Mouse (Mus musculus) heart, postnatal 0 days (tissue): ENCODE data around the gene Eea1.
"Not testable (repeated sequence)": the region's sequence is repeated elsewhere in the genome, so short reads cannot be mapped to it uniquely, and the experiment has no call there.

Experiments used
- CTCF ChIP-seq: IDR thresholded peaks from 2 replicates; pipeline ENCODE4 v1.5.1; 2016; ENCODE audit warnings: antibody characterized with exemption, control low read depth, low read depth
- EP300 ChIP-seq: IDR thresholded peaks from 2 replicates; pipeline ENCODE4 v1.6.1; 2016; ENCODE audit warnings: antibody characterized with exemption, low read depth

GRCm38 (mm10) chr10:95933631-95934030 is 6.8 kb upstream of the Eea1 start:
- not testable (repeated sequence) for TF ChIP-seq CTCF, EP300
